Mouse (Mus musculus) monocyte, adult 5-6 weeks (primary cell): ENCODE data around the gene Lmo1. TPM values are rescaled to one million over a fixed set of nuclear protein-coding genes. Genes with fewer than 3 reads are reported as not detected.

Experiments used
- ATAC-seq: fragments of 153-309, 156-312 bp; replicated peaks from 2 replicates; pipeline ENCODE4 v1.8.0; 2017; ENCODE audit warnings: mild to moderate bottlenecking; ENCODE audit not compliant: low TSS enrichment, insufficient number of reproducible peaks, severe bottlenecking, poor library complexity, low FRiP score
- total RNA-seq: library from RNA; stranded (forward); fragments of 200-1000, 200-491, 200-594 nt; gene quantifications from 3 replicates; pipeline ENCODE4 v1.2.3, GENCODE M21; 2017

Gene Lmo1
- 1.2 to 3.0 TPM (median 1.2 TPM) in 3 replicates for total RNA-seq

DNA sequence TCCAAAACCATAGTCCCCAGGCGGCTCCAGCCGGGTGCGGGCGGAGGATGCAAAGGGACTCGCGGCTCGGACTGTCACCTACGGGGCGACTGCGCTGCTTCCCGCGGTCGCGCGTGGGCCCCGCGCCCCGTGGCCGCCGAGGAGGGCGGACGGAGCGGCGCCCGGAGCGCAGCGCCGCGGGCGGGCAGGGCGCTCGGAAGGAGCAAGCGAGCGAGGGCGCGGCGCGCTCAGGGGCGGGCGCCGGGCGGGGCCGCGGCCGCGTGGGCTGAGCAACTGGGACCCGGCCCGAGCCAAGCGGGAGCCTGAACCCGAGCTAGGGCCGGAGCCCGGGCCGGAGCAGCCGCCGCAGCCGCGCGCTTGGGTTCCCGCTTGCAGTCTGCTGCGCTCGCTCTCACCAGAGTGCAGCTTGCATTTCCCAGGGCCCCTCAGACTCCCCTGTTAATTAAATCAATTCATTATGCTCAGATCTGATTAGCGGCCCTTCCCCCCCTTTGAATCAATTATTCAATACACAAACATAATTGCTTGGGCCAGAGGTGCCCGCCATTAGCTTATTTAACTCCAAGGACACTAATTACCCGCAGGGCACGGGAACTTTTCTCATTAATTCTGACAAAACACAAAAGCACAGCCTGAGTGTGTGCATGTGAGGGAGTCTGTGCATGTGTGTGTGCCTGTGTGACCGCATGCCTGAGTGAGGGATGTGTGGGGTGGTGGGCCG lies at the start of gene Lmo1:
TSS of gene Lmo1 (minus strand) at position 259 of the 721 bp plus-strand sequence.
- no peak for ATAC-seq

DNA sequence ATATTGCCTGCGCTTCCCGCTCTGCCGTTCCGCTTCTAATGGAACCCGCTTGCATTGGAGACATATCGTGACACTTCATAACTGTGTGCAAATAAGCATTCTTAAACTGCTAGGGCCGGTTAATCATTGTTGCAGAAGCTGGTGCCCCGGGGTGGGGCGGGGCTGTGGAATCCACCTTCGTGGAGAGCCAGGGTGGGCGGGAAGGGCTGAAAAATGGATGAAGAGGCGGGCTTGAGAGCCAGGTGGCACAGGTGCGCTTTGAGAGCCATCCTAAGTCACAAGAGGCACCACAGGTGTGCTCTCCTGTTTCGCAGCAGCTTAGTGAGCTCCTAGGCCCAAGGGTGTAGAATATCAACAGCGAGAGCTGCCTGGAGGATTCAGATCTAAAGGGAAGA lies 46.7 kb upstream of the Lmo1 start:
- no peak for ATAC-seq

DNA sequence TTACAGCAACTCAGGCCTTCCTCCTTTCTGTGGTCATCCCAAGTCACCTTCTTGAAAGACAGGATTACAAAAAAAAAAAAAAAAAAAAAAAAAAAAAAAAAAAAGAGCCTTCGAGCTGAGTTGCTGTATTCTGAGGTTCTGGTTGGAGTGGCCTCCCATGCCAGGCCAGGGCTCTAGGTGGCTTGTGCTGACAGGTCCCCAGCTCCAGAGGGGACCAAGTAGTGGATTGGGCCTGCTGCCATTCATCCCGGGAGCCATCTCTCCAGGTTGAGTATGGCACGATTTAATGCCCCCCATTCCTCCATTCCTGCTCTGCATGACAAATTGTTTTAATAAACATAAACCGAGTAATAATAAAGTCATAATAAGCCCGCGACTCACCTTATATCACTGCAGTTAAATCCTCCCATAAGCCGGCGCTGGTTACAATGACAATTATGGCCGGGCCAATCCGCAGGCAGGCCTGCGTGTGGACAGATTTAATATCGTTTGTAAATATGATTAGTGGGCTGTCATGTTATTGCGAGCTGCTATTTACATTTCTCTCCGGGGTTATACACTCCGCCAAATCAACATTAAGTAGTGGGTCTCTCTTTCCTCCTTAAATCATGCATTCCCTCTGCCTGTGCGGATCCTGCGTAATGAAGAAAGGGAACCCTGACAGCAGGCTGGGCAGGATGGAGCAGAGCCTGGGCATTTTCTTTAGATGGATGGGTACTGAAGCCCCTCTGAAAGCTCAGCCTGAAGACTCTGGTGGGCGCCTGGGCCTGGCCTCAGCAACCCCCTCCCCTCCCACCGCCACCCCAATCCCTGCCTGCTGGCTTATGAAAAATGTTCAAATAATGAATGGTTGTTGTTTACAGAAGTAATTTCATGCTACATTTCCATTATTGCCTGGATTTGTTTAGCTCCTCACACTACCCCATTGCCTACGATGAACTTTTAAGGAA lies 46.0 kb upstream of the Lmo1 start:
- ATAC-seq, result no peak

DNA sequence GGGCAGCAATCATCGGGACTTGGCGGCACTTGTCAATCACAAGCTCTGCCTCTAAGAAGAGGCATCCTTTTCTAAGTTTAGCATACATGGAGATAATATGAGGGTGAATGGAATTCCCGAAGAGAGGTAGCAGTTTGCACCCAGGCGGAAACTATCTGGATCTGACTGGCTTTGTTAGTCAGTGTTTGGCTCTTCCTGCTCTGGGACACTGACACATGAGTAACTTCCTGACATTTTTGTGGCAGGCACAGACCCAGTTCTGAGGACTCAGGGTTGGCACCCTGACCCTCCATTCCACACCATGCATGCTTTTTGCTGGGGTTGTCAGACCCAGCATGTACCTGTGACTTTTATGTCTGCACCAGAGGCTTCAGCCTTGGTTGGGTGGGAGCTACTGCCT lies 45.0 kb upstream of the Lmo1 start:
- no peak for ATAC-seq

DNA sequence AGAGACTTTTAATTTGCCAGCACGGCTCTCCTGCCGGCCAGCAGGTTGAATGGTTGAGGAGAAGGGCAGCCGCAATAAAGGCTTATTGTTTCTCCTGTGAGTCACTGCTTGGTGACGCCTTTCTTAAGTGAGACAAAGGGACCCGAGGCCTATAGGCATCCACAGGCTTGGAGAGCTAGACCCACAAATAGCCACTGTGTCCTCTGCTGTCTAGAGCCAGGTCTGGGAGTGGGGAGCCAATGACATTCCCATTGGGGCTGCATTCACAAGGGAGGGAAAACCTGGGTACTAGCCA lies 43.9 kb upstream of the Lmo1 start:
- ATAC-seq, result no peak

DNA sequence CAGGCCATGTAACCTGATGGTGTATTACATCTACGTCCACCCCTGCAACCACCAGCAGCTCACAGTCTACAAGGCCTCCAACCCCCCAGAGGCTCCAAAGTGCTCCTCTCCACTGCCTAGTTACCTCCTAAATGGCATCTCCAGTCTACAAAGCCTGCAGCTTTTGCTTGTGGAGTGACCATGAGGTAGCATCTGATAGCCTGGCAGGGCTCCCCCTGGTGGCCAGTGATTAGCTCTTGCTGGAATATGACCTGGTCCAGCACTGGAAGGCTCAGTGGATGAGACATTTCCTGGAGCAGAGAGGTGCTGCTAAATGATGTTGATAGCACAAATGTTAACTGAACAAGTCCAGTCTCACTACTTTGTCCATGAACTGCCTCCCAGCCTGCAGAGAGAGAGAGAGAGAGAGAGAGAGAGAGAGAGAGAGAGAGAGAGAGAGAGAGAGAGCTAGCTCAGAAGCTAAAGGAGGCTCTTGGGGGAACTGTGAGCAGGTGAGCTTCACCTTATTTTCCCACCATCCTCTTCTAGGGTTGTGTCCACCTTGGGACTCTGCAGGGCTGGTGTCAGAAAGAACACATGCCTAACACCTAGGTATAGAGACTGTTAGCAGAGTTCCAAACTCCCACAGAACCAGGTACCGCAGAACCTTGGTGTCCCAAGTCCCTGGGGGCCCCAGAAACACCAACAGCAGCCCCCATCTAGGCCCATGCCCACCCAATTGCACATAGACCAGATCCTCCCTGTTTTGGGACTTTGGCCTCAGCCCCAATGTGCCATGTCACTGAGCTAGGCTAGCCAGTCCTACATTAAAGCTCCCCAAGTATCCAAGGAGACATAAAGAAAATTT lies 43.3 kb upstream of the Lmo1 start:
- ATAC-seq, result 0 out of 2 replicates have a peak, but pooled peaks have one; percentile 47

DNA sequence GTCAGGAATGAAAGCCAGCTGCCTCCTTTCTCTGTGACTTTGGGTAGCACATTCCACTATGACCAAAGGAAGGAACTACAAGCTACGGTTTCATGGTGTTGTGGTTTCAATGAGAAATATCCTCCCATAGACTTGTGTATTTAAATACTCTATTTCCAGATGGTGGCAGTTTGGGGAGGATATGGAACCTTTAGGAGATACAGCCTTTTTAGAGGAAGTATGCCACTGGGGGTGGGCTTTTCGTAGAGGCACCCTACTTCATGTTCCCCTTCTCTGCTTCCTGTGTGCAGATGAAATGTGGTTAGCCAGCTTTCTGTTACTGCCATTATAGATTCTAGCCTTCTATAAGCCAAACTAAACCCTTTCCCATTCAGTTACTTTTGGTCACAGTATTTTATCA lies 34.8 kb upstream of the Lmo1 start:
- 0 out of 2 replicates have a peak, but pooled peaks have one; percentile 35 for ATAC-seq

DNA sequence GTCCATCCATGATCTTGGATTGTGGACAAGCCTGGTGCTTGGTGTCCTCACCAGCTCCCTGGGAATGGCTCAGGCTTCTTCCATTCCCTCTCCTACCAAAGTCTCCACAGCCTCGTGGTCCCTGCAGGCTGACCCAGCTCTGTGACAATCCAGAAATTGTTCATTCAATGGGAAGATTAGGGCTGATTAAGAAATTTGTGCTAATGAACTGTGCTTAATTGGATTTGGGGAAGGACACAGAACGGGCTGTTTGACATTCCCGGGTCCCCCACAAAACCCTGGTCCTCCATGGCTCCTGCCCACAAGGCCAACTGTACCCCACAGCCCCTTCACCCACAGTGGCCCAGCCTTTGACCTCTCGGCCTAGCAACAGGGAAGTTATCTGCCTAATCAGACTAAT lies 32.8 kb upstream of the Lmo1 start:
- no peak for ATAC-seq

DNA sequence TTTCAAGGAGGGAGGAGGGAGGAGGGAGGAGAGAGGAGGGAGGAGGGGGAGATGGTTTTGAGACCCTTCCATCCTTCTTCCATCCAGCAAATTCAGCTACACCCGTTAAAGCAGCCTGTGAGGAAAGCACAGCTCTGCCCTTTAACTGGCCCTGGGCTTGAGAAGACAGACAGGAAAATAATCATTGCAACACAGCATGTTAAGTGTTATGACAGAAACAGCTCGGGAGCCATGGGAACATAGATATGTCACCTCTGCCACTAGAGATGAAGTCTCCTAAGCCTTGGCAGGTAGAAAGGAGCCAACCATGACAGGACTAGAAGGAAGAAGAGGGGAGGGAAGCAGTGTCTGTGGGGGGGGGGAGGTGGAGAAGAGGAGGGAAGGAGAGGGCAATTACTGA lies 31.4 kb upstream of the Lmo1 start:
- ATAC-seq, result no peak

DNA sequence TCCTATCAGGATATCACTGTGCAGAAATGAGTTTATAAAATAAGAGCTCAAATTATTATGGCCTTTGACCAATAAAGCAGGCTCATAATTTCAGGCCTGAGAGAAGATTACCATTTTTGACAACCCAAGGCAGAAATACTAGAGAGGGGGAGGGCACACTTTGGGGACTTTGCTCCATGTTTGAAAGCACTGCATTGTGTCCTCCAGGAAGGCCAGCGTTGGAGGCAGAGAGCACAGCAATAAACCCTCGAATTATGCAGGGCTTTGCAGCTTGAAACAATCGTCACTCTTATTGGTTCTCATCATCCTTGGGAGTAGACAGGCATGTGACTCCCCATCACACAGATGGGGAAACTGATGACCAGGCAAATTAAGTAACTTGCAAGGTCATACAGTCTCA lies 28.1 kb upstream of the Lmo1 start:
- no peak for ATAC-seq

DNA sequence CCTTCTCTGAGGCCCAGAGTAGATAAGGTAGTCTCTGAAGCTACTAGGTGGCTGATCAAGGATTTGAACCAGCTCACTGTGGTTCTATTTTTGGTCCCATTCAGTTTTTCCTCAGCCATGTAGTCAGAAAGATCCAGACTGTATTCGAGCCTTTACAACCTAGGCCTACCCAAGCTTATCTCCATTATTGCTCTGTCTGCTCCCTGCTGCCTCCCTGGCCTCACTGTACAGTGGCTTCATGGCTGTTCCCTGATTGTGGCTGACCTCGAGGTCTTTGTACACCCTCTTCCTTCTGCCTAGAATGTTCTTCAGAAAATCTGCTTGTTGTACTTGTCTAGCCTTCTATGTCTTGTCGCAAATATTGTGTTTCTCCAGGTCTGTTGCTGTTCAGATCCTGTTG lies 25.6 kb upstream of the Lmo1 start:
- no peak for ATAC-seq

DNA sequence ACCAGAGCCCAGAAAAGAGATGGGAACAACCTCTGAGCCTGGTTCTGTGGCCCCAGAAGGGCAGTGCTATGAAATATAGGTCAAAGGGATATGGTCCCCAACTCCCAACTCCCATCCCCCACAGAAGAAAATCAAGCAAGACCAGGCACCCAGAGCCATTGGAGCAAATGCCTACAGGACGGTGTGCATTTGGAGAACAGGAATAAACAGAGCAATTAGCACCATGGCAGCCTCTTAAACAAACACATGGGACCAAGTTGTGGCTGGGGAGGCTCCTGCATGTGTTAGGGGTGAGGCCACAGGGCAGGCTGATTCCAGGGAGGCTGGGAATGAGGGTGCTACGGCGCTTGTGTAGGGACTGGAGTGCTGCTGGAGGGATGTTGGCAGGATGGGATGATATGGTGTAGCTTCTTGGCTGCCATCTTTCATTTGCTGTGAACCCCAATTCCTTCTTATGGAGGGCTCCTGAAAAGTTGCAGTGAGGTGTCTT lies 22.2 kb upstream of the Lmo1 start:
- no peak for ATAC-seq

DNA sequence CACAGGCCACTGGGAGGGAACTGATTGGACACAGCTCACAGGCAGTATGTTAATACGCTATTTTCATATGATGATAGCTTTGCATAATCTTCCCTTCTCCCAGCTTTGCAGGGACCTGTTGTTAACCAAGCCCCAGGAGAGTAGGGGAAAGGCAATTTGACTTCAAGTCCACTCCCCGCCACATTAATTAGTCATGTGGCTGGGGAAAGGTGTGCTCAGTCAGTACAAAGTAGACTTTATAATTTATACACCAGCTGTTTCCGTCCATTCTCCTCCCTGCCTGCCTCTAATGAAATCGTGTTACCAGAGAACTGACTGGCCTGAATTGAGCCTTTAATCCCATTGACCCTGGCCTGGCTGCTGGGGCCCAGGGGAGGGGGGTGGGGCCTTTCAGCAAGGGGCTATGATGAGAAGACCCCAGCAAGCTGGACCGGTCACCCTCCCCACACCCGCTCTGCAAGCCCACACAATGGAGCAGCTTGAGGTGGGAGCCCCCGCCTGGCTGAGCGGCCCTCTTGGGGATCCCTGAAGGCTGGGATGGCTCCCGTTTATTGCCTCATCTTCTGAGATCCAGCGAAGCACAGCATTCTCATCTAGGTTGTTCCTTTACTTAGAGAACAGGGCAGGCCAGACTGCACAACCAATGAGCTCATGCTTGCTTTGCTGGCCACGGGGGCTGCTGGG lies 21.5 kb upstream of the Lmo1 start:
- no peak for ATAC-seq

DNA sequence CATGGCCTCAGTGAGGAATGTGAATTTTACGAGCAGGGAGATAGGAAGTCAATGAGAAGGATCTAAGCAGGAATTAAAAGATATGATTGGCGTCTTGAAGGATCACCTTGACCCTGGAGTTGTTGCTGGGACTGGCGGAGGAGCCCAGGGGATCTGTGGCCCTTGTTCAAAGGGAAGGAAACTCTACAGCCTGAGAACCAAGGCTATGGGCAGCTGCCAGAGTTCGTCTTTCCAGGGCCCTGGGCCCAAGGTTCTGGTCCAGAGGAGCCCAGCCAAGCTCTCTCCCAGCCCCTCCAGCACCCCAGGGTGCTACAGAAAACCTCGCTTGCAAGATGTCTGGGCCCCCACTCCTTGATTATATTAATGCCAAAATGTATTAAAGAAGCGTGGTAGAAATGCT lies 21.0 kb upstream of the Lmo1 start:
- ATAC-seq, result no peak

DNA sequence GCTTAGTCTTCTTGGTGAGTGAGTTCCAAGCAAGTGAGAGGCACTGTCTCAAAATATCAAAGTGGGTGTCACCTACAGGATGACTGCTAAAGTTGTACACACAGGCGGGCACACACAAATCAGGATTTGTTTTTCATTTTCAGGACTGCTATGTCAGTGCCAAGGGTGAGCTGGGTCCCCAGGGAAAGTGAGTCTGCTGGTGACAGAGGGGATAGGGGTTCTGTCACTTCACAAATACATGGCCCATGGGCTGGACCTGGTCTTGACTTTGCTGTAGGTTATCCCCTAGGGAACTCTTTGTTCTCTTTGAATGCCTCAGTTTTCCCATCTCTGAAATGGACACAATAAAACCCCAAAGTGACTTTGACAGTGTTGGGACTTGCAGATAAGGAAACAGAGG lies 19.8 kb upstream of the Lmo1 start:
- no peak for ATAC-seq

DNA sequence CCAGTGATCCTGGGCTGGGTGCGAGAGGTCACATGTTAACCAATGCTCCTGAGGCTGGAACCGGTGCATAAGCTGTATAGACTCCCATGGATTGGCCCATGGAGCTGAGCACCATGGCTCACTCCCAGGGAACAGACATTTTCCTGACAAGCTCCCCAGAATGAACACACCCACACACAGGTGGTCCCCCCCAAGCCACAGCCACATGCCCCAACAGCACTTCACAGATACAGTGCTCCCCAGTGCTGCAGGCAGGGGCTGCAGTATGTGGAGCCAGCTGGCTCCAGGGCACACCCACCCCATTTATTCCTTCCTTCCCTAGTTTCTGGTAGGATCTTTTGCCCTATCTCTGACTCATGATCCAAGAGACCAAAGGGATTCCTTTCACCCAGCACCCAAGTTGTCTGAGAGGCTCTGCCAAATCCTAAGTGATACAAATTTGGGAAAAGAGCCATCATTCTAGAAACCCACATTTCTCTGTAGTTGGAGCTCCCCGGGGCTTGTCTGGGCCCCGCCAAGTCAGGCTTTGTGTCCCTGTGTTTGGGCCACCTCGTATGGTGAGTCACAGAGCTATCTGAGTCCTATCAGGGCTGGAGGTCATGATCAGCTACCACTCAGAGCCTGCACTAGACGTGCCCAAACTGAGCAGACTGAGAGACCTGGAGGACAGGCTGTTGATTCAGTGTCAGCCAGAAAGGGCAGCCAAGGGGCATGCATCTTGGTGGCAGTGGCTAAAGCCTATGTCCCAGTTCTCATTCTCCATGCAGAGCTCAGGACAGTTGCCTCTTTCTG lies 12.4 kb upstream of the Lmo1 start:
- ATAC-seq, result no peak

DNA sequence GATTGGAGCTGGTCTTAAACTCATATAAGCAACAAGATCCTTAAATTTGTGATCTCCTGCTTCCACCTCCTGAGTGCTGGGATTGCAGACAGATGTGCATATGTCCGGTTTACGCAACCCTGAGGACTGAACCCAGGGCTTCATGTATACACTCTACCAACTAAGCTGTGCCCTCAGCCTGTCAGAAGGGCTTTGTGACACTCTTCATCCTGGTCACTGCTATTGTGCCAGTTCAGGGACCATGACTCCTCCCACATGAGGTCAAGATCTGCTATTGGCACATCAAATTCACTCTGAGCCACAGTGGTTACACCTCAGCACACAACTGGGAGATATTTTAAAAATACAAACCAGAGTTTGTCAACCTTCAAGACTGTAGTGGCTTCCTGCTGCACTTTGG lies 11.0 kb upstream of the Lmo1 start:
- ATAC-seq, result no peak

DNA sequence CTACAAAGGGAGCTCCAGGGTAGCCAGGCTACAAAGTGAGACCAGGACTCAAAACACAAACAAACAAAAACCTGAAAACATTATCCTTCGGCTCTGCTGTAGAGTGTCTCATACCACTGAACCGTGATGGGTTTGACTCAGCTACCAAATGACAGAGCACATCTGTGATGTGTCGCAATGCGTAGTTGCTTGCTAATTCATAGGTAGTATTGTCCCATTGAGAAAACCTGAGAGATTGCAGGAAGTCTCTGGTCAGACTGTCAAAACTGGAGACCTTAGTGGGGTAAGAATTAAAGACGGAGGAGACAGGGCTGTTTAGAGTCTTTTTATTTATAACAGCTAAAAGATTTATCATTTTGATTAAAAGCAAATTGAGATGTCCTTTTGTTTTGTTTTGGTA lies 10.6 kb upstream of the Lmo1 start:
- ATAC-seq, result no peak
